Mouse (Mus musculus) heart, postnatal 0 days (tissue): ENCODE measurements around the gene Myof. TPM values are rescaled to one million over a fixed set of nuclear protein-coding genes. Genes with fewer than 3 reads are reported as not detected.

Source experiments
- ATAC-seq: fragments of 200-750 bp; cut with Nextera tagmentation; 2 replicates; pipeline ENCODE4 v1.8.0; 2017; ENCODE audit warnings: low read depth, moderate number of reproducible peaks, moderate library complexity; ENCODE audit not compliant: insufficient read depth
- DNase-seq: peaks from one replicate; pipeline ENCODE4 v3.0.0-alpha.2; 2016; ENCODE audit warnings: low spot score
- H3K27ac ChIP-seq: fragments of 300-500 bp; sonication (generic); 2 replicates; pipeline ENCODE4 v1.5.1; 2014; ENCODE audit warnings: low read depth, mild to moderate bottlenecking
- H3K27me3 ChIP-seq: fragments of 300-500 bp; sonication (generic); 2 replicates; pipeline ENCODE4 v1.6.1; 2014; ENCODE audit warnings: low read length, mixed read lengths; ENCODE audit not compliant: control insufficient read depth, insufficient read depth
- H3K36me3 ChIP-seq: fragments of 300-500 bp; sonication (generic); replicated peaks from 2 replicates; pipeline ENCODE4 v1.6.1; 2014; ENCODE audit warnings: low read length, mixed read lengths; ENCODE audit not compliant: control insufficient read depth, insufficient read depth
- H3K4me1 ChIP-seq: fragments of 300-500 bp; sonication (generic); 2 replicates; pipeline ENCODE4 v1.6.1; 2014; ENCODE audit warnings: antibody characterized with exemption; ENCODE audit not compliant: control insufficient read depth, insufficient read depth
- H3K4me2 ChIP-seq: fragments of 300-500 bp; sonication (generic); 2 replicates; pipeline ENCODE4 v1.6.1; 2014; ENCODE audit warnings: low read depth, mild to moderate bottlenecking, low read length, moderate library complexity
- H3K4me3 ChIP-seq: fragments of 300-500 bp; sonication (generic); 2 replicates; pipeline ENCODE4 v1.5.1; 2014; ENCODE audit warnings: low read depth, low read length
- H3K9ac ChIP-seq: fragments of 300-500 bp; sonication (generic); replicated peaks from 2 replicates; pipeline ENCODE4 v1.6.1; 2014; ENCODE audit warnings: low read depth, low read length, mixed read lengths
- H3K9me3 ChIP-seq: fragments of 300-500 bp; sonication (generic); replicated peaks from 2 replicates; pipeline ENCODE4 v1.6.1; 2016; ENCODE audit warnings: low read length; ENCODE audit not compliant: control insufficient read depth
- CTCF ChIP-seq: IDR thresholded peaks from 2 replicates; pipeline ENCODE4 v1.5.1; 2016; ENCODE audit warnings: antibody characterized with exemption, control low read depth, low read depth
- EP300 ChIP-seq: IDR thresholded peaks from 2 replicates; pipeline ENCODE4 v1.6.1; 2016; ENCODE audit warnings: antibody characterized with exemption, low read depth
- WGBS: fragments of 180-500 bp; shearing (Covaris S2); extraction: QIAGEN DNeasy Blood & Tissue Kit; methylation state at CpG from one replicate; pipeline ENCODE4 v1.1.7; 2014; 5-methylcytosine and 5-hydroxymethylcytosine counted together
- polyA plus RNA-seq: library from polyadenylated mRNA; unstranded; fragments of >200 nt; fragmentation: Nextera tagmentation; extraction: Ambion mirVana; gene quantifications from 2 replicates; pipeline ENCODE4 v1.2.1, GENCODE M21; 2015
- total RNA-seq: library from RNA; depleted of rRNA; stranded (reverse); fragments of >200 nt; gene quantifications from 2 replicates; pipeline ENCODE4 v1.2.3, GENCODE M21; 2014; ENCODE audit warnings: low replicate concordance

Gene Myof
- total and polyA plus RNA-seq, 2 experiments from 2014 or later, result 2.8 to 9.5 TPM

DNA sequence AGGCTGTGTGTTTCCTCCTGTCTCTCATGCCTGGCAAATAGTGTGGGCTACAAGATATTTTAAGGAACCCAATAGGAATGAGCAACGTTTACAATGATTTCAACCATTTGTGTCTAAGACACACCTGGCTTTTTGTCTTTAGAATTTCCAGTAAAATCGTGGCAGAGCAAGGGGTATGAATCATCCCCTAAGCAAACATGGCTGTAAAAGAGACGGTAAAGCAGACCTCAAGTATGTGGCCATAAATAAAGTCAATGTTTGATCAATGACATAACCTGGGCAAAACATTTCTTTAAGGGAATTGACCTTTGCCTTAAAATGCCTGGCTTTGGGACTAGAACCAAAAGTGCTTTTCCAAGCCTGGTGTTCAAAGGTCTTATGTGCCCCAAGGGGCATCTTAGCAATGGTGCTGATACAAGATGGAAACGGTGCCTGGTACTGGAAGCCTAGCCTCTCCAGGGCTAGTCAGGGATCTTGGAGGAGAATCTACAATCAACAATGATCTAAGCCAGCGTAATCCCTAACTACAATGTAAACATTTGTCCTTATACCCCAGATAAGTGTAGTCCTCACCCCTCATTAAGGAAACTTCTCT, 39.7 kb upstream of the Myof start:
- no peak for ATAC-seq
- Histone ChIP-seq H3K9me3 (no peaks in the 10 kb centered on the region), H3K4me3 (no peak overlapping the region), H3K27ac (no peak overlapping the region), H3K27me3 (no peaks in the 10 kb centered on the region), H3K4me2 (no peak overlapping the region), H3K9ac (no peak overlapping the region), H3K4me1 (no peaks in the 10 kb centered on the region), H3K36me3 (no peaks in the 10 kb centered on the region)
- DNase-seq, result no peak
- WGBS, result 51% methylated on average over 5 of the region's 5 CpGs
- TF ChIP-seq EP300, result no peak
- TF ChIP-seq CTCF, result no peak

DNA sequence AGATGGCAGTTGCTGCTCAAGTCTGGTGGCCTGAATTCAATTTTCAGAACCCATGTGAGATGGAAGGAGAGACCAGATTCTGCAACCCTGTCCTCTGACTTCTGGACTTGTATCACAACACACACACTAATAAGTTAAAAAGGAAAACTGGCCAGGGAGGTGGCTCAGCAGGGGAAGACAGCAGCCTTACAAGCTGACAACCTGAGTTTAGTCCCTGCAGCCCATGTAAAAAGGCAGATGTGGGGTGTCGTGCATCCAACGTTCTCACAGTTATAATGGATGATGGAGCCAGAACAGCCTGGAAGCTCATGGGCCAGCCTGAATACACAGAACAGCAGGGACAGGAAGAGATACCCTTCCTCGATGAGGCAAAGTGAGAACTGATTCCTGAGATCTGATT, 38.0 kb upstream of the Myof start:
- H3K4me2 ChIP-seq, result no peak overlapping the region
- H3K9ac ChIP-seq, result no peak overlapping the region
- H3K27me3 ChIP-seq, result no peaks in the 10 kb centered on the region
- no peak overlapping the region for H3K27ac ChIP-seq
- DNase-seq (no peak), ATAC-seq (no peak)
- TF ChIP-seq CTCF (no peak), EP300 (no peak)
- 69% methylated on average over 3 of the region's 3 CpGs for WGBS
- no peaks in the 10 kb centered on the region for H3K4me1 ChIP-seq
- no peak overlapping the region for H3K4me3 ChIP-seq
- H3K36me3 ChIP-seq, result no peaks in the 10 kb centered on the region
- no peaks in the 10 kb centered on the region for H3K9me3 ChIP-seq

DNA sequence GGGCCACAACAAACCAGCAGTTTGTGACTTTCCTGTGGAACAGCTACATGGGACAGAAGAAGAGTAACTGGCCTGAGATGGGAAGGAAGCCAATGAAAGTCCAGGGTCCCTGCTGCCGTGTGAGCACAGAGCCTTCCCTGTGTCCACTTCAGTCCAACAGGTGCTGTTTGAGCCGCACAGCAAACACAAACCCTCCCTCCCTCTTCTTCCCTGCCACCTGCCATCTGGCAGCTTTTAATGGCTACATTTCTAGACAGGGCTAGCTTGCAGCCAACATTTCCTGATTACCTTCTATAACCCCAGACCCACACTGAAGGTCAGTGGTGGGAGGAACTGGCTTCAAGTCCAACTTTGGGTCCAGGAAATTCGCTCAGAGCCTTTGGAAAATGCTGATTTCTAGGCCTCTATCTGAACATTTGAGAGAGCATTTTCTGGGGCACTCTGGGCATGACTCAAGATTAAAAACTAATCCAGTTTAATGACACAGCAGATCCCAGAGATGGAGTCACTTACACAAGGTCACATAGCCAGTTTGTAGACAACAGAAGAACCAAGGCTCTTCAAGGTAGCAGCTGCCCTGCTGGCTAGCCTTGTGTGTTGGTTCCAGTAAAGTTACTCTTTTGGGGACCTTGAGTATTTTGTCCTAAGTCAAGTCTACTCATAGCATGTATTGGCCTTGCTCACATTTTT, 34.6 kb upstream of the Myof start:
- Histone ChIP-seq H3K9me3 (no peaks in the 10 kb centered on the region), H3K4me3 (no peak overlapping the region), H3K9ac (no peak overlapping the region), H3K27me3 (no peaks in the 10 kb centered on the region), H3K27ac (no peak overlapping the region), H3K4me1 (no peaks in the 10 kb centered on the region), H3K36me3 (peaks cover 7% of the 10 kb centered on the region), H3K4me2 (no peak overlapping the region)
- TF ChIP-seq EP300, result no peak
- TF ChIP-seq CTCF, result no peak
- DNase-seq, result no peak
- WGBS, result 71% methylated on average over 3 of the region's 3 CpGs
- ATAC-seq, result no peak

DNA sequence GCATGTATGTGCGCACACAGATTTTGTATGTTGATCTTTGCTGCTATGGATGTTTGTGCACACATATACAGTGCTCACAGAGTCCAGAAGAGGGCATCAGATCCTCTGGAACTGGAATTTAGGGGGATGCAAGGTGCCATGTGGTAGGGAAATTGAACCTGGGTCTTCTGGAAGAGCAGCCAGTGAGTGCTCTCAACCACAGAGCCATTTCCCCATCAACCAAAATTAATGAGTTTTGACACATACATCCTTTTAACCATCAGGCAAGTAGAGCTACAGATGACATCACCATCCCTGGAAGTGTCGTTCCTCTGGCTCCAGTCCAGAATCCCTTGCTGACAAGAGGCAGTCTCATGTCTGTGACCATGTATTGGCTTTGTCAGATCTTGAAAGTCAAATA, 32.9 kb upstream of the Myof start:
- H3K27me3 ChIP-seq, result no peaks in the 10 kb centered on the region
- no peak overlapping the region for H3K4me3 ChIP-seq
- no peak overlapping the region for H3K4me2 ChIP-seq
- DNase-seq (no peak), ATAC-seq (no peak)
- WGBS, result 53% methylated on average over 2 of the region's 2 CpGs
- no peak overlapping the region for H3K27ac ChIP-seq
- H3K9me3 ChIP-seq, result no peaks in the 10 kb centered on the region
- no peak overlapping the region for H3K9ac ChIP-seq
- H3K4me1 ChIP-seq, result no peaks in the 10 kb centered on the region
- peaks cover 22% of the 10 kb centered on the region for H3K36me3 ChIP-seq
- TF ChIP-seq EP300 (no peak), CTCF (peak; percentile 30)

DNA sequence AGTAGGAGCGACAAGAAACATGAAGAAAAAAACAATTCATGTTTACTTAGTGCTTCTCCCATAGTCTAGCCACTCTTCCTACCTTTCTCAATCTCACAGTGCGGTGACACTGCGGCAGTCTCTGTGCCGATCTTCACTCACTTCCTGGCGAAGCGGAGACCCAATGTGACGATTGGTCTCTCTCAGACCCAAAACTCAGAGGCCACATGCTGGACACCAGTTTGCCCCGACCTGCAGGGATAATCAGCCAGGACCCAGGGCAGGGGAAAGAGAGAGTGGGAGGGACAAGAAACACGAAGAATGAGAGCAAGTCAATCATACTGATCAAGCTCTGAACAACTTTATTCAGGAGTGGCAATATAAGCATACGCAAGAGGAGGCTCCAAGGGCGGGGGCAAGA, 31.7 kb upstream of the Myof start:
- ATAC-seq (no peak), DNase-seq (no peak)
- H3K36me3 ChIP-seq, result peaks cover 34% of the 10 kb centered on the region
- H3K9ac ChIP-seq, result no peak overlapping the region
- H3K4me1 ChIP-seq, result no peaks in the 10 kb centered on the region
- no peak overlapping the region for H3K4me3 ChIP-seq
- H3K9me3 ChIP-seq, result no peaks in the 10 kb centered on the region
- no peak overlapping the region for H3K4me2 ChIP-seq
- no peaks in the 10 kb centered on the region for H3K27me3 ChIP-seq
- no peak for TF ChIP-seq EP300
- no peak for TF ChIP-seq CTCF
- H3K27ac ChIP-seq, result no peak overlapping the region
- 81% methylated on average over 11 of the region's 11 CpGs for WGBS

DNA sequence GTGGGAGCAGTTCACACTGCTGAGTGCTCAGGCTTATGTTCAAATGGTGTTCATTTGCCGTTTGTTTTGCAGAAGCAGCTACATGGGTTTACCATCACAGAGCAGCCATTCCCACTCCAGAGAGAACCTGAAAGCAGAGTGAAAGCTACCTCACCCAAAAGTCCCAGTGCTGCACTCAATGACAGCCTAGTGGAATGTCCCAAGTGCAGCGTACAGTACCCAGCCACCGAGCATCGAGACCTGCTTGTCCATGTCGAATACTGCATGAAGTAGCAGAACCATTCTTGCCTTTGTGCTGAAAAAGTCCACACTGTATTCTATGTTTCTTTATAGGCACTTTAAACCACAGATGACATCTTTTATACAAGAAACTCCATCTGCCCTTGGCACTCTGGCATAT, 29.8 kb upstream of the Myof start:
- no peaks in the 10 kb centered on the region for H3K27me3 ChIP-seq
- DNase-seq (no peak), ATAC-seq (no peak)
- no peak overlapping the region for H3K4me3 ChIP-seq
- 94% methylated on average over 5 of the region's 5 CpGs for WGBS
- H3K4me1 ChIP-seq, result no peaks in the 10 kb centered on the region
- no peak overlapping the region for H3K4me2 ChIP-seq
- no peak overlapping the region for H3K9ac ChIP-seq
- TF ChIP-seq CTCF, result no peak
- TF ChIP-seq EP300, result no peak
- H3K9me3 ChIP-seq, result no peaks in the 10 kb centered on the region
- no peak overlapping the region for H3K27ac ChIP-seq
- H3K36me3 ChIP-seq, result peaks cover 50% of the 10 kb centered on the region
